Mouse (Mus musculus): ENCODE results near the gene Rom1. TPM values are rescaled to one million over a fixed set of nuclear protein-coding genes. Genes with fewer than 3 reads are reported as not detected.

Rom1 gene
- total RNA-seq, 2 experiments from 2014 or later = 1.4 to 1.7 TPM

DNA sequence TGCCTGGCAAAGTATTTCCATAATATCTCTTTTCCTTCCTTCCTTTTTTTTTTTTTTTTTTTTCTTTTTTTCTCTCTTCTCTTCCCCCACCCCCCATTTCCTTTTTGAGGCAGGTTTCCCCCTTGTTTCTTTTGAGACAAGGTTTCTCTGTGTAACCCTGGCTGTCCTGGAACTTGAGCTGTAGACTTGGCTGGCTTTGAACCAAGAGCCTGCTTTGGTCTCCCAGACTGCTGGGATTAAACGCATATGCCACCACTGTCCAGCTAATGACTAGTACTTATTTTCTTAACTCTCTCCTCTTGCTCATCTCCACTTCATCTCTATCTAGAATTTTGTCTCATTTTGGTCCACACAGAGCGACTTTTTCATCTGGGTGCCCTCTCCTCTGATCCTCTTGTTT is 13.9 kb upstream of the Rom1 start:
- no peak for DNase-seq
- intact Hi-C loops (cut with DNase I) = loop anchor here (10.0 kb wide), 1 partner anchor 108 kb away; the partner anchor contains the start of genes Bscl2 and Gng3

DNA sequence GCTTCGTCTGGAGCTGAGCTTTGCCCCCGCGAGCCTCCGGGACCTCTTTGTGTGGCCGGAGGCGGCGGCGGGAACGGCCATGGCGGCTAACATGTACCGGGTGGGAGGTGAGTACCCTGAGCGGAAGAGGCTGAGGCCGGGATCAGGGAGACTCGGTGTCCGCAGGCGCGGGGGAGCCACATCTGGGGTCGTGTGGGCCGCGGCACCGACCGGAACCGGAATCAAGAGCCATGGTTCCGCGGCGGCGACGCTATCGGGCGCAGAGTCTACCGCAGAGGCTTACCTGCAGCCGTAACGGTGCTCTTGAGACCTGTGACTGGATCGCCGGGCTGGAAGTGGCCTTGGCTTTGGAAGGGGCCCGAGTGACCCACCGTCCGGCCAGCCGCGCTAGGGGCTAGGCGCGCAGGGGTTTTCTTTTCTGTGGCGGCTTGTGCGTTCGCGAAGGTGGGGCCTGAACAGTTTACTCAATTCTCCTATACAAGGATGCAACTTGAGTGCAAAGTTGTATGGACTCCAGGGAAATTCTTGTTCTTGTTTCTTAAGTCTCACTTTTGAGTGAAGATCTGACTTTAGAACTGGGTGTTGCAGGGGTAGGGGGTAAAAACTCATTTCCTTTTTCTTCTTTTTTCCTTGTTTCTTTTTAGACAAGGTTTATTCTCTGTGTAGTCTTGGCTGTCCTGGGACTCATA is 13.3 kb upstream of the Rom1 start:
- intact Hi-C loops (cut with DNase I) = loop anchor here (10.0 kb wide), 1 partner anchor 108 kb away; the partner anchor contains the start of genes Bscl2 and Gng3
- no peak for DNase-seq

DNA sequence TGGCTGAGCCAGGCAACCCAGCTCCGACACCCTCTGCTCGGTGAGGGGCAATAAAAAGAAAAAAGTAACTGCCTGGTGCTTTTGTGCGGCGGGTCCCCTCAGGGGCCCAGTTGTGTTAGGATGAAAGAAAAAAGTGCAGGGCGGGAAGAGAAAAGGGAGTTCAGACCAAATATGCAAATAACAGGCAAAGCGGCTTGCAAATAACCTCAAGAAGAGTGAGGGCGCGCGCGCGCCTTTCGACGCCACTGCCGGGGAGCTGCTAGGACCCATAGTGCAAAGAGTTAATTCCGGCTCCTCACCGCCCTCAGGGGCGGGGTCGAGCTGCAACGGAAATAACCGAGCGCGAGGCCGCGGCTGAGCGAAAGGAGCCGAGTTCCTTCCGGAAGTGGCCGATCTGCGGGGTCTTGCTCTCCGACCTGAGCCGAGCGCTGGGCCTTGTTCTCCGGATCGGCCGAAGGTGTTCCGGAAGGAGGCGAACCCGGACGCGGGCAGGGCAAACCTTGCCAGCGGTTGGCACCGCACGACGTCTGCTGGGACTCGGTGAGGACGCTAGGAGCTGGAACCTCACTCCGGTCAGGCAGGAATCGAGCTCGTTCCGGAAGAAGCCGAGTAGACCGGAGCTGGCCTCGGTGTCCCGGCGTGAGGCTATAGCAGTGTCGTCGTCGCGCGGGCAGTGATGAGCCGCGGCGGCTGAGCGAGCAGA is 12.5 kb upstream of the Rom1 start, which contains the start of gene Mta2:
TSS of gene Mta2 (plus strand) at position 361 of the 703 bp plus-strand sequence.
- intact Hi-C loops (cut with DNase I) = loop anchor here (10.0 kb wide), 1 partner anchor 107 kb away; the partner anchor contains the start of genes Bscl2 and Gng3
- DNase-seq = peak; percentile 99

DNA sequence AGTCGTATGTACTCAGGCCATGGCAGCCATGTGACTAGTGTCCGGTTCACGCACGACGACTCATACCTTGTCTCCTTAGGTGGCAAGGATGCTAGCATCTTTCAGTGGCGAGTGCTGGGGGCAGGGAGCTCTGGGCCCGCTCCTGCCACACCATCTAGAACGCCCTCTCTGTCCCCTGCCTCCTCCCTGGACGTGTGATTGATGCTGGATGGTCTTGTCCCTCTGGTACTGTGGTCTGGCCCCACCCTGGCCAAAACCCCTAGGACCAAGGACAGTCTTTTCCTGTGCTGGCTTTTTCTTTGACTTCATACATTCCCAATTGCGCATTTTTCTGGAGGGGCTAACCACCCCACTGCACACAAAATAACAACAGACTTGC is 12.0 kb upstream of the Rom1 start:
- intact Hi-C loops (cut with DNase I) = loop anchor here (10.0 kb wide), 1 partner anchor 106 kb away; the partner anchor contains the start of genes Bscl2 and Gng3
- no peak for DNase-seq

DNA sequence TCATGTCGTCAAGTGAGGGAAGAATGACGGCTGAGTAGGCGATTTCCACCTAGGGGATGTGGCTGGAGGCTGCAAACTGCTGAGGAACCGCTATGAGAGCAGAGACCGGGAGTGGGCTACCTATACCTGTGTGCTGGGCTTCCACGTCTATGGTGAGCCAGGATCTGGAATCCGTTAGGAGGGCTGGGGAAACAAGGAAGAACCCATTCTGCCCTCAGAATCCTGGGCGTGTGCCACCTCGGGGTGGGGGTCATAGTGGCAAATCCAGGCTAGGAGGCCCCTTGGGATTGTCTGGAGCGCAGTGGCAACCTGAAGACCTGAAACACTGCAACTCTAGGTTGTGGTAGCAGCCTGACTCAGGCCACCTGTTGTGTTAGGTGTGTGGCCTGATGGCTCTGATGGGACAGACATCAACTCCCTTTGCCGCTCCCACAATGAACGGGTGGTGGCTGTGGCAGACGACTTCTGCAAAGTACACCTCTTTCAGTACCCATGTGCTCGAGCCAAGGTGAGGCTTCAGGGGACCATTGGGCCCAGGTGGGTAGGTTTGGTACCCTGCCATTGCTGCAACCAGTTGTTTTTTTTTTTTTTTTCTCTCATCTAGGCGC is 11.5 kb upstream of the Rom1 start:
- no peak for DNase-seq
- intact Hi-C loops (cut with DNase I) = loop anchor here (10.0 kb wide), 1 partner anchor 106 kb away; the partner anchor contains the start of genes Bscl2 and Gng3

DNA sequence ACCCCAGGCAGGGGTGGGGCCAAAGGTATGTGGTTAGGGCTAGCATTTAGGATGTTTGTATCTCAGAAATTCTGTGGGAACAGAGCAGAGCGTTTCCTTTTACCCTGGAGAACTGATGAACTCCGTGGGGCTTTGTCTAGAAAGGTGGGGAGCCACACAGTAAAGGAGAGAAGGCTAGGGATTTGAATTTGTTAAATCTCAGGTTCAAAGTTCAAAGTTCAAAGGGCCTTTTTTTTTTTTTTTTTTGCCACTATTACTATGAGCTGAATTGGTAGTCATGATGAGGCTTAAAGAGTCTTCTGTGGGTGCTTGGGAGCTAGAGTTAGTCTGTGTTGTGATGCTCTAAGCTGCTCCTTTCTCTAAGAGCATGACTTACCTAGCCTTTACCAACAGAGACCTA is 7.6 kb upstream of the Rom1 start:
- intact Hi-C loops (cut with DNase I) = no loop called here

DNA sequence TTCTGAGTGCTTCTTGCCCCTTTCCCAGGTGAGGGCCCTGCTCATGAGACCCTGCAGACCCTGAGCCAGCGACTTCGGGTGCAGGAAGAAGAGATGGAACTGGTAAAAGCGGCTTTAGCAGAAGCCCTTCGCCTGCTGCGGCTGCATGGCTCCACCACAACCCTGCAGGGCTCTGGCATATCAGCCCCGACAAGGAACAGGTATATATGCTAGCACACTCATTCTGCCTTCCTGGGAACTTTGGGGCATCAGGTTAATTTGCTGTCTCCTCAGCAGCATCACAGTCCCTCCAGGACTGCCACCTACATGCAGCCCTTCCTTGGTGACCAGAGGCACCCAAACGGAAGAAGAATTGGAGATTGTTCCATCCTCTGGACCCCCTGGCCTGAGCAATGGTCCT is 1.6 kb upstream of the Rom1 start:
- intact Hi-C loops (cut with DNase I) = no loop called here
- no peak for DNase-seq

More for the DNA sequence above, 7.6 kb upstream of the Rom1 start:
- DNase-seq = no peak

DNA sequence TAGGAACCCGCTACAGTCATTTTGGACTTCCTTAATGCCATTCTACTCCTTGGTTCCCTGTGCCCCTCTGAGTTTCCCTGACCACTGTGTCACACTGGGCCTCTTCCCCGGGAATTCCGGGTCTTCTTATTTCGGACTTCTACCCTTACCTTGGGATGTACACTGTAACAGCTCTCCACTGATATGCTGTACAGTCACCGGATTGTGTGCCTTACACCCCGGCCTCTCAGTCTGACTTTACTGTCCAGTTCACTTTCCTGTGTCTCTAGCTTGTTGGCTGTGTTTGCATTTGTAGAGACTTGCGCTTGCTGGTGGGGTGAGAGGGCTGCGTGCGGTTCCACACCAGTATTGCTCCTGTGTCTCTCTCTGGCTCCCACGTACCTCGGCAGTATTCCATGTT is 961 bp upstream of the Rom1 start:
- intact Hi-C loops (cut with DNase I) = no loop called here

DNA sequence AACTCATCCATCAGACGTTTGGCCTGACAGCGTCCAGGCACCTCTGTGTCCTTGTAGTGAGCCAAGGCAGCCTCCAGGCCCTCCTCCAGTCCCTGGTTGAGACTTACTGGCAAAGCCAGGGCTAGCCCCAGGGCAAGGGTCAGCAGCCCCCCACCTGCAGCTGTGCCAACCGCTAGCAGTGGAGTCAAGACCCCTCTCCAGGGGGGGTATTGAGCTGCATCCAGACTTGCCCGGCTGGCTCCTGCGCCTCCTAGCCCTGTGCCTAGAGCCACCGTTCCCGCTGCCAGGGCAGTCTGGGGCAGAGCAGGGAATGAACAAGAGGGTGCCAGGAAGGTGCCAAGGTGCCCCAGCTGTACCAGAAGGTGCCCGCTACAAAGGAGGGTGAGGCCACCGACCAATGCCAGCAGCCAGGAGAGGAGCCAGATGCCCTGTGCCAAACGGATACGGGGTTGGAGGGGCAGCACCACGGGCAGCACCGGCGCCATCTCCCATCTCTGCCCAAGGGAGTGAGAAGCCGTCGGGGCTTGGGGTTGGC is 400 bp downstream of the Rom1 start:
- intact Hi-C loops (cut with DNase I) = no loop called here

More for the DNA sequence above, 961 bp upstream of the Rom1 start:
- DNase-seq = no peak

DNA sequence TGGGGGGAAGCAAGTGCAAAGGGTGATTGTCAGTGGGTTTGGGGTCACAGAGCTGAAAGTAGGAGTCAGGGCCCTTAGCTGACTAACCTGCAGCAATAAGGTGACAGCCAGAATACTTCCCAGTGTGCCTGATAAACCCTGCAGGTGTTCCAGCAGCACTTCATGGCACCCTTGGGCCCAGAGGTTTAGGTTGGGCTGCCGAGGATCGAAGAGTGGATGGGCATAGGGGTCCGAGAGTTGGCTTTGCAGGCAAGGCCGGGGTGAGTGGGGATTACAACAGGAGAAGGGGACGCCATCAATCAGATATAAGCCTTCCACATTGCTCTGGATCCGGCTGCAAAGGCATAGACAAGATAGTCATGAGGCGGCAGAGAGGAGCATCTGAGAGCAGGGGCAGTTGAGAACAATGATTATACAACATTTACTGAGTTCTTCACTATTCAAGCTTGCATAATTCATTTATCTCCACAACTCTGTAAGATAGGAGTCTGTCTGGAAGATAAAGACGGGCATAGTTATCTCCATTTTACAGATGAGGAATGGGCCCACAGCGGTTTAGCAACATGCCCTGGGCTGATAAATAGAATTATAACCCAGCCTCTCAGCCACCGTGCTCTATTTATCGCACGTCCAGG is 1.1 kb downstream of the Rom1 start:
- intact Hi-C loops (cut with DNase I) = no loop called here
- DNase-seq = no peak

More for the DNA sequence above, 400 bp downstream of the Rom1 start:
- DNase-seq = peak; percentile 71

DNA sequence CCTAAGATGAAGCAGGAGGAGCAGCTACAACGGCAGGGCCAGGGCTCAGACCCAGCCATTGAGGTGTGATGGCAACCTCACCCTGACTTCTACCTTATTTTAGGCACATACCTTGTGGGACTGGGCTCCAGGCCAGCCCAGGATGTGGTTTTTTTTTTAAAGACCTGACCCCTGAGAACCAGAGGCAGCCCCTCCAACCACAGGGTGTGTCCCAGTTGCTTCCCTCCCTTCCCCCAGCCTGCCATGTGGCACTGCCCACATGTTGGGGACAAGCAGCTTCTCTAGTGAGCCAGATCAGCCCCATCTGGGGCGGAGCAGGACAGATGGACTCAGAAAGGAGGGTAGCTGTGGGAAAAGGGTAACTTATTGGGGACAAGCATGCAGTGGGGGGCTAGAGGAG is 2.4 kb downstream of the Rom1 start:
- intact Hi-C loops (cut with DNase I) = no loop called here
- no peak for DNase-seq

DNA sequence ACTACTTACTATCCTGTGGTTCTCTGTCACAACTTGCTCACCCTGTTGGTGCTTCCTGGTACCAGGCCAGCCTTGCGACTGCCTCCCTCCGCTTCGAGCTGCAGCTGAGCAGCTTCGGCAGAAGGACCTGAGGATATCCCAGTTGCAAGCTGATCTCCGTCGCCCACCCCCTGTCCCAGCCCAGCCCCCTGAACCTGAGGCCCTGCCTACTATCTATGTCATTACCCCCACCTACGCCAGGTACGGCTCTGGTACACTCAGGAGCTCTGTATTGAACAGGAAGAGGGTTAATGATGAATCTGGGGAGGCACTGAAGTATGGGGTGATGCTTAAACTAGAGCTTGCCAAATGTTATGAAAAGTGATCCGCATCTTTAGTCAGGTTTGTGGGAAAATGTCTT is 7.4 kb downstream of the Rom1 start:
- intact Hi-C loops (cut with DNase I) = no loop called here
- no peak for DNase-seq

DNA sequence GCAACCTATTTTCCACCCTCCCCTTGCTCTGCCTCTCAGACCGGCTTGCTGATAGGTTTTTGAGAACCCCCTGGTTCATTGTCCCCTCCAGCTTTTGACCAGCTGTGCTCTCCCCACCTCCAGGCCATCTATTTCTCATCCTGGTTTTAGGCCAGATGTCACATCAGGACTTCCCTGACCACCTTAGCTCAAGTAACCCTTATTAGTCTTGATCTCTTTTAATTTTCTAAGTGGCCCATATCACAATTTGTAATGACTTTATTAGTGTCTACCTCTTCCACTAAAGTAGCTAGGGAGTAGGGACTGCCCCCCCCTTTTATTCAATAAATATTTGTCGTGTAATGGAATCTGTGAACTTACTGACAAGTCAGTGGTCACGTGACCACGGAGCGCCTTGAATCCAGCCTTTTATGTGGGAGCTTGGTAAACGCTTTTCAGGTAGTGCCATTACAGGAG is 8.3 kb downstream of the Rom1 start:
- no peak for DNase-seq
- intact Hi-C loops (cut with DNase I) = no loop called here

DNA sequence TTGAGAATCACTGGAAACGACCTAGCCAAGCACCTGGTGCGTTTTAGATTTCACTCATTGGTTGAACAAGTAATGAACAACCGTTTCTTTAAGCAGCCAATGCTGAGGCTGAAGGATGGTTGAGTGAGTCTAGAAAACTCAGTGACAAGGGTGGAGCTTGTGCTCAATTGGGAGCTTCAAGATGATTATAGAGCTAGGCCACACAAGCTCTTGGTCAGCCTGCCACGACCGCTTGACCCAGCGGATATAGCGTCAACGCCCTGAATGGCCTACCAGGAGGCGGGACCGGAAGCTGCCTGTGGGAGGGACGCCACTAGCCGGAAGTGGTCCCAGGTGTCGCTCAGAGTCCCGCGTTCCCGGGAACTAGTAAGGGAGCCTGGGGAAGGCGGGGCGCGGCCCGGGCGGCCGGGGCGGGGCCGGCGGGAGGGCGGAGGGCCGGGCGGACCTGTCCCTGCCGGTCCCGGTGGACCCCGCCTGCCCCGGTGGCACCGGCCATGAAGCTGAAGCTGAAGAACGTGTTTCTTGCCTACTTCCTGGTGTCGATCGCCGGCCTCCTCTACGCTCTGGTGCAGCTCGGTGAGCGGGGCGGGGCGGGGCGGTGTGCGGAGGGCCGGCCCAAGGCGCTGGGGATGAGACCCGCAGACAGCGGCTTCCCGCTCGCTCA is 9.0 kb downstream of the Rom1 start, which contains the start of gene B3gat3:
TSS of gene B3gat3 (plus strand) at position 302 of the 664 bp plus-strand sequence.
- DNase-seq = peak; percentile 94
- intact Hi-C loops (cut with DNase I) = no loop called here

DNA sequence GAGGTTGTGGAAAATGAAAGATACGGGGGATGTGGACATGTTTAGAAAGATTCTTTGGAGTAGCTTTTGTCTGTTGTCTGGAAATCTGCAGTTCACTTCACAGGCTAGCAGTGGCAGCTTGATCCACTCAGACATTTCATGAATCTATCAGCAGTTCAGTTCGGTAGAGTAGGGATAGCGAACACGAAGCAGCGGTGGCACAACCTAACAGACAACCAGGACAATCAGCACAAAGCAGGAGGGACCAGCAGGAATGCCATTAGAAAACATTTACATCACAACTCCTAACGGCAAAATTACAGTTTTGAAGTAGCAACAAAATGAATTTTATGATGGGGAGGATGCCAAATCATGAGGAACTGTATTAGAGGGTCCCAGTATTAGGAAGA is 9.5 kb downstream of the Rom1 start:
- intact Hi-C loops (cut with DNase I) = no loop called here
- no peak for DNase-seq

DNA sequence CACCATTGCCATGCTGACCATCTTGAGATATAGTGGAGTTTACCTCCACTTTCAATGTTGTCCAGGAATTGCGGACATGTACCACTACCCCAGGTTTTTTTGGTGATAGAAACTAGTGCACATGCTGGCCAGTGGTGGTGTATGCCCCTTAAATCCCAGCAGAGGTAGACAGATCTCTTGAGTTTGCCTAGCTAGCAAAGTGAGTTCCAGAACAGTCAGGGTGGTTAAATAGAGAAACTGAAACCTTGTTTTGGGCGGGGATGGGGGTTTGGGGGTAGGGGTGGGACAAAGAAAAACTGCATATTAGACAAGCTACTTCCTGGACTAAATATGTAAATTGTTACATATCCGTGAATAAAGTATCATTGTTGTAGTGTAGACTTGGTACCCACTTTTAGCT is 10.2 kb downstream of the Rom1 start:
- DNase-seq = no peak
- intact Hi-C loops (cut with DNase I) = no loop called here

DNA sequence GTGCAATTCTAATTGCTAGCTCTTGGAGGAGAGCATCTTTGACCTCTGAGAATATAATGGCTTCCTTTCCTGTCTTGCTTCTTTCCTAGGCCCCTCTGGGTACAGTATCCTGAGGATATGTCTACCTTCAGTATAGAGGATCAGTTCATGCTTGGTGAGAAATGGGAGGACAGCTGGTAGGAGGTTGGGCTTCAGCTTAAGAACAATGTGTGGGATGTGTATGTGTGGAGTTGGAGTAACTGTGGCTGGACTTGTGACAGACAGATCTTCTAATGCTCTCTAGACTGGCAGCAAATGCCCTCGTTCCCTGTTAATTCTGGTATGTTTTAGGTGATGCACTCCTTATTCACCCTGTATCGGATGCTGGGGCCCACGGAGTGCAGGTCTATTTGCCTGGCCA is 14.9 kb downstream of the Rom1 start:
- no peak for DNase-seq
- intact Hi-C loops (cut with DNase I) = no loop called here

DNA sequence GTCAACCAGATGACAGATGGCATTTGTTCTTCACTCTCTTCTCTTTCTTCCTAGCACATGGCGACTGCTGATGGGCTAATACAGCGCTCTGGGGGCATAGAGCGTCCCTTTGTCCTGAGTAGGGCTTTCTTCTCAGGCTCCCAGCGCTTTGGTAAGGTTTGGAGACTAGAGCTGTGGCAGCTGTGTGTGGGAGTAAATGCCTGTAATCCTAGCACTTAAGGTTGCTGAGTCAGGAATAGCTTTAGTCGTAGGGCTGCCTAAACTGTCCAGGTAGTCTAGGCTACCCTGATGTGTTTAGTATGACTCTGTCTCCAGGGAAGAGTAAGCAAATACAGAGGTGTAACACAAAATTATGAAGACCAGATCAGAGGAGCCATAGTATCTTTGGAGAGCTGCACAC is 17.3 kb downstream of the Rom1 start:
- intact Hi-C loops (cut with DNase I) = no loop called here
- no peak for DNase-seq

DNA sequence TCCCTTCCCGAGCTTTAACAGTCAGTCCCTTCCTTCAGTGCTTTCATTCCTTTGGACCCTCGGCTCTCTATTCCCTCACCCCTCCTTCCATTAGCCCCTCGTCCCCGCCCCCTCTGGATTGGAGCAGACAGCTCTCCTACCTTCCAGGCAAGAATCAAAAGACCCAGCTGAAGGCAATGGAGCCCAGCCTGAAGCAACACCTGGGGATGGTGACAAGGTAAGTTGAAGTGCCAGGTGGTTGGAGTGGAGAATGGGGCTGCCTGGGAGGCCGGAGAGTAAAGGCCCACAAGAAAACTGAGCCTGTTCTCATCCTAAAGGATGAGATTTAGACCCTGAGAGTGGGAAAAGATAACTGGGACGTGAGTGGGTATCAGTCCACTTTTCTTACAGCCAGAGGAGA is 20.6 kb downstream of the Rom1 start:
- intact Hi-C loops (cut with DNase I) = no loop called here
- no peak for DNase-seq

DNA sequence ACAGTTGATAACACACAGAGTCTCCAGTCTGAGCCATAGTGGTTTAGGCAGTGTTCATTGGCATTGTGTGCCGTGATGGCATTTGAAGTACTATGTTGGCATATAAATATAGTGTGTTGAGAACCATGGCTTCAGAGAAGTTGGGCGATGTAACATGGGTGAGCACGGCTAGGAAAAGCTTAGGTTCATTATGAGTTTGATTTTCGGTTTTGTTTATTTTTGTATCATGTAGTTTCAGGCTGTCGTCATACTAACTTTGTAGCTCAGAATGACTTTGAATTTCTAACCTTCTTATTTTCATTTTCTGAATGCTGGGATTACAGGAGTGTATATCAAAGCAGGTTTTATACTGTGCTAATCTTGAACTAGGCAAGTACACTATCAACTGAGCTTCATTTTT is 25.7 kb downstream of the Rom1 start:
- intact Hi-C loops (cut with DNase I) = no loop called here
- no peak for DNase-seq
